Mouse (Mus musculus) liver, embryonic 15.5 days (tissue): Measurements from ENCODE around the gene Asic2. TPM values are rescaled to one million over a fixed set of nuclear protein-coding genes. Genes with fewer than 3 reads are reported as not detected.

ENCODE experiments used
- ATAC-seq: fragments of 200-750 bp; cut with Nextera tagmentation; 2 replicates; pipeline ENCODE4 v1.8.0; 2017; ENCODE audit warnings: moderate number of reproducible peaks, mild to moderate bottlenecking, moderate library complexity; ENCODE audit not compliant: insufficient read depth
- H3K27ac ChIP-seq: fragments of 300-500 bp; sonication (generic); replicated peaks from 2 replicates; pipeline ENCODE4 v1.5.1; 2015; ENCODE audit warnings: mild to moderate bottlenecking, inconsistent platforms
- H3K27me3 ChIP-seq: fragments of 300-500 bp; sonication (generic); 2 replicates; pipeline ENCODE4 v1.6.1; 2015; ENCODE audit warnings: mild to moderate bottlenecking, inconsistent platforms
- H3K36me3 ChIP-seq: fragments of 300-500 bp; sonication (generic); replicated peaks from 2 replicates; pipeline ENCODE4 v1.6.1; 2015; ENCODE audit warnings: moderate library complexity, mild to moderate bottlenecking, inconsistent platforms
- H3K4me1 ChIP-seq: fragments of 300-500 bp; sonication (generic); replicated peaks from 2 replicates; pipeline ENCODE4 v1.6.1; 2015; ENCODE audit warnings: inconsistent platforms
- H3K4me2 ChIP-seq: fragments of 300-500 bp; sonication (generic); 2 replicates; pipeline ENCODE4 v1.6.1; 2015; ENCODE audit warnings: moderate library complexity, mild to moderate bottlenecking, inconsistent platforms
- H3K4me3 ChIP-seq: fragments of 300-500 bp; sonication (generic); replicated peaks from 2 replicates; pipeline ENCODE4 v1.5.1; 2015; ENCODE audit warnings: mild to moderate bottlenecking, inconsistent platforms
- H3K9ac ChIP-seq: fragments of 300-500 bp; sonication (generic); 2 replicates; pipeline ENCODE4 v1.6.1; 2015; ENCODE audit warnings: moderate library complexity, mild to moderate bottlenecking, inconsistent platforms
- H3K9me3 ChIP-seq: fragments of 300-500 bp; sonication (generic); replicated peaks from 2 replicates; pipeline ENCODE4 v1.6.1; 2016; ENCODE audit warnings: inconsistent platforms
- WGBS: fragments of 180-500 bp; shearing (Covaris S2); methylation state at CpG from one replicate; pipeline ENCODE4 v1.1.7; 2015; ENCODE audit warnings: mixed read lengths; ENCODE audit not compliant: insufficient replicate concordance; 5-methylcytosine and 5-hydroxymethylcytosine counted together
- polyA plus RNA-seq: library from polyadenylated mRNA; unstranded; fragments of >200 nt; fragmentation: Nextera tagmentation; extraction: Ambion mirVana; gene quantifications from 2 replicates; pipeline ENCODE4 v1.2.1, GENCODE M21; 2015

Gene Asic2
- polyA plus RNA-seq, 1 experiment from 2014 or later = 0.03 TPM

DNA sequence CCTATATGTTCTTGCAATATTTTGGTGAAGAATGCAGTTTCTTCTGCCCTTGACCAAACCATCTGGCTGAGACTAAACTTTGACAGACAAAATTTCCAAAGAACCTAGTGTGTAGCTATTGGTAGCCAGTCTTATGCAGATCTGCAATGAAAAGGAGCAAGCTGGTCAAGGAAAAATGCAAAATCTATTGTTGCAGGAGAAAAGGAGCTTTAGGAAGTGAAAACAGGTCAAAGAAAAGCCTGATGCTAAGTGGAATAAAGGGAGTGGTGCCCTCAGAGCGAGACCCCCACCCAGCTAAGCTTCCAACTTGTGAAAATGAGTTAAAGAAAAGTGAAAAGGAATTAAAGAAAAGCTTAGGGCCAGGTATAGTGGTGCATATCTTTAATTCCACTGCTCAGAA is 135.9 kb downstream of the Asic2 start:
- Histone ChIP-seq H3K9me3 (no peaks in the 10 kb centered on the region), H3K4me3 (no peak overlapping the region), H3K36me3 (no peaks in the 10 kb centered on the region), H3K4me2 (no peak overlapping the region), H3K9ac (no peak overlapping the region), H3K27me3 (no peaks in the 10 kb centered on the region), H3K27ac (no peak overlapping the region), H3K4me1 (no peaks in the 10 kb centered on the region)
- ATAC-seq = no peak
- 21% methylated on average over 1 of the region's 1 CpGs for WGBS

DNA sequence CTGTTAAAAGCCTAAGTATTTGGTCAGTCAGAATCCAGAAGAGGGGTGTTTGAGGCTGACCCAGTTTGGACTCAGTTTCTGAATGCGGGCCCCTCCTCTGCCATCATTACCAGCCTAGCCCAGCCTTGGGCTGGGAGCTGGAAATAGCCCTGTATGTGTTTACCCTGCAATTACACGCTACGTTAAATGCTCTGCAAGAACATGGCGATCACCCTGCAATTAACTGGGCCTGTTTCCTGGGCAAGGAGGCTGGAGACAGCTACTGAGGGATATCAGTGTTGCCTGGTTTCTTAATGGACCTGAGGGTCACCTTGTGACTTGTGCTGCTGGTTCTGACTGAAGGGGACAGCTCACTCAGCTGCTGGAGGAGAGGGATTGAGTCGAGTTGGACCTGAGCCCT is 151.7 kb downstream of the Asic2 start:
- no peak overlapping the region for H3K27ac ChIP-seq
- no peaks in the 10 kb centered on the region for H3K9me3 ChIP-seq
- H3K4me1 ChIP-seq = no peaks in the 10 kb centered on the region
- H3K27me3 ChIP-seq = no peaks in the 10 kb centered on the region
- no peak for ATAC-seq
- no peak overlapping the region for H3K4me2 ChIP-seq
- no peak overlapping the region for H3K4me3 ChIP-seq
- WGBS = 50% methylated on average over 5 of the region's 5 CpGs
- H3K9ac ChIP-seq = no peak overlapping the region
- no peaks in the 10 kb centered on the region for H3K36me3 ChIP-seq

DNA sequence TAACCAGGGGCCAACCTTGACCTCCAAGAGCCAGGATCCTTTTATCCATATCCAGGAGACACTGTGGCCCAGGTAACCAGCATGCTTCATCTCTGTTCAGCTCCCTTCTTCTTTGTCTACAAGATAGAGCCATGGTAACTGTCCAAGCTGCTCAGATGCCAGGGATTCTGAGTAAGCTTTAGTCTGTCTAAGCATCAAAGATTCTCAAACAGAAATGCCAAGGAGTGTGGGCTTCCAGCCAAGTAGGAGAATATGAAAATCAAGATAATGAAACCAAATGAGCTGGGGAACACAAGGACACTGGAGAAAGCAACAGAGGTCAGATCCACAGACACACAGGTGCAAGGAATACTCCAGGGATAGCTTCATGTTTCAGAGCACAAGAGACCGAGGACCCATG is 153.4 kb downstream of the Asic2 start:
- H3K9ac ChIP-seq = no peak overlapping the region
- H3K27ac ChIP-seq = no peak overlapping the region
- no peak overlapping the region for H3K4me3 ChIP-seq
- ATAC-seq = no peak
- no peaks in the 10 kb centered on the region for H3K27me3 ChIP-seq
- H3K4me2 ChIP-seq = no peak overlapping the region
- WGBS = 65% methylated on average over 1 of the region's 1 CpGs
- no peaks in the 10 kb centered on the region for H3K4me1 ChIP-seq
- H3K9me3 ChIP-seq = no peaks in the 10 kb centered on the region
- H3K36me3 ChIP-seq = no peaks in the 10 kb centered on the region

DNA sequence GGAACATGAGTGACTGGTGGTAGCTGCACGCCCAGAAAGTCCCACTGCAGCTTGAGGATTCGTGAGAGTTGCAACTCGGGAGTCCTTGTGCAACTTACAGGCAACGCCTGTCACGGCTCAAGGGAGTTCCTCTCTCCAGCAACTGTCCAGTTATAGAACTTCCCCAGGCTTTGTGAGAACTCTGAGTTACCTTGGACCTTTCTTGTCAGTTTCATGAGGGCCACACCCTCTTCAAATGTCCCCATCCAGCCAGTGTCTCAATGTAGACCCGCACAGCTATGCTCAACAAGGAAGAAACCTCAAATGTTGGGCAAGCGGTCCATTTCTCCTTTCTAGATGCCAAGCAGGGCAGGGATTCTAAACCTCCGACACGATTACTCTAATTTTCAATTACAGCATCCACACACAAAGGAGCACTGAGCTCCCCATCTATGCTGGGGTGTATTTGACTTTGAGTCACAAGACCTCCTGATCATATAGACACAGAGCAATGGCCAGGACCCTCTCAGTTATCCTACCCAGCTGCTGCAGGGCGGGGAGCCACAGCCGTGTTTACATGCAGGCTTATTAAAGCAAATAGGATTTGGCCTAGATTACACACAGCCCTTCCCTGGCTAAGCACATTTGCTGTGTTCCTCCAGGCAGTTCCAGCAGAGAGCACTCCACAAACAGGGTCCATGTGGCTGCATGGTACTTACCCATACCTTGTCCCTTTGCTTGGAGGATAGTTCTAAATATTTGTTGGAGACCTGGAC is 161.2 kb downstream of the Asic2 start:
- H3K27ac ChIP-seq = no peak overlapping the region
- no peak overlapping the region for H3K4me3 ChIP-seq
- no peak overlapping the region for H3K4me2 ChIP-seq
- 58% methylated on average over 11 of the region's 11 CpGs for WGBS
- ATAC-seq = no peak
- H3K9me3 ChIP-seq = no peaks in the 10 kb centered on the region
- no peaks in the 10 kb centered on the region for H3K36me3 ChIP-seq
- H3K27me3 ChIP-seq = no peaks in the 10 kb centered on the region
- H3K4me1 ChIP-seq = no peaks in the 10 kb centered on the region
- H3K9ac ChIP-seq = no peak overlapping the region

DNA sequence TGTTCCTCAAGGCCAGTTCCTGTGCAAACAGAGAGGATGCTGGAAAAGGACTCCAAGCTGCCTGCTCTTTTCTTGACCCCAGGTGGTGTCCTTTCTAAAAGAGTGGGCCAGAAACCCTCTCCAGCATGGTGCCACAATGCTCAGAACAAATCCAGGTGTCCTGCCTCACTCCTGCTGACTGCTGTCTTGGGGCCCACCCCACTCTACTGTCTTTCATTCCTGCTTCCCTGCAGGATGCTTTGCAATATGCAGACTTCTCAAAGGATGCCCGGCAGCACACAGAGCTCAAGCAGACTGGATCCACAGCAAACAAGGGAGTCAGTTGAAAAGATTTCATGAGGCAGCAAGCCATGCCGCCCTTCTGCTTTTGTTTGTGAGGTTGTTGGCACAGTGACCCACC is 164.7 kb downstream of the Asic2 start:
- Histone ChIP-seq H3K4me2 (no peak overlapping the region), H3K36me3 (no peaks in the 10 kb centered on the region), H3K9ac (no peak overlapping the region), H3K4me1 (no peaks in the 10 kb centered on the region), H3K27ac (no peak overlapping the region), H3K4me3 (no peak overlapping the region), H3K9me3 (no peaks in the 10 kb centered on the region), H3K27me3 (no peaks in the 10 kb centered on the region)
- WGBS = 59% methylated on average over 2 of the region's 2 CpGs
- no peak for ATAC-seq

DNA sequence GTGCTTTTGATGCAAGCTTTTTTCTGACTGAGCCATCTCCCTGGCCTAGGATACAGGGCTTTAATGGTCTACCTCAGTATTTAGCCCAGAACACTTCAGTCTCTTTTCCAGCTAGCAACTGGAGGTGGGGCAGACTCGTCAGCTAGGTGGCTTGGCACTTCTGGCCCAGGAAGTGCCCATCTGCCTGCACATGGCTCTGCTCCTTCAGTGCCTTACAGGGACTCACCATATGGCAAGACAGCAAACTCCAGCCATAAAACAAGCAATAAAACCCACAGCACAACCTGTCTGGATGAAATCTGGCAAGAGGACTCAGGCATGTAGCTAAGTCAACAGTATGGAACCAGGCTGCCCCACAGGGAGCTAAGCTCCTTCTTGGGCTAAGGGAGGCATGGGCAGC is 165.6 kb downstream of the Asic2 start:
- H3K27ac ChIP-seq = no peak overlapping the region
- H3K27me3 ChIP-seq = no peaks in the 10 kb centered on the region
- no peak overlapping the region for H3K9ac ChIP-seq
- no peaks in the 10 kb centered on the region for H3K36me3 ChIP-seq
- no peak overlapping the region for H3K4me3 ChIP-seq
- no peaks in the 10 kb centered on the region for H3K9me3 ChIP-seq
- no peak for ATAC-seq
- 38% methylated on average over 1 of the region's 1 CpGs for WGBS
- H3K4me1 ChIP-seq = no peaks in the 10 kb centered on the region
- no peak overlapping the region for H3K4me2 ChIP-seq

DNA sequence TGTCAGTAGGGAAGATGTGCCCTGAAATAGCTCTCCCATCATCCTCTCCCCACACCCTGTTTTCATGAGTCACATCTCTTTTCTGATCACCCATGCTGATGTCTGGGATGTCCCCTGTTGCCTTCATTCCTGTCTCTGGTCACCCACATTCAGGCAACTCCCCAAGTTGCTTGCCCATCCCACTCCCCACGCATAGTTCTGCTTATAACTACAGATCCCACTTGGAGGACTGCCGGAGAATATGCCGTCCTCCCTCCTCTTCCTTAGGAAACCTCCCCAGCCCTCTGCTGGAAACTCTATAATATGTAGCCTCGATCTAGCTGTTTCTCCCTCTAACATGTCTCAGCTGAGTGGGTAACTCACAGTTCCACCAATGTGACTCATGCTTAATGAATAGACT is 167.4 kb downstream of the Asic2 start:
- no peaks in the 10 kb centered on the region for H3K9me3 ChIP-seq
- ATAC-seq = no peak
- no peaks in the 10 kb centered on the region for H3K27me3 ChIP-seq
- no peak overlapping the region for H3K4me3 ChIP-seq
- H3K4me1 ChIP-seq = no peaks in the 10 kb centered on the region
- no peak overlapping the region for H3K9ac ChIP-seq
- 61% methylated on average over 4 of the region's 4 CpGs for WGBS
- no peak overlapping the region for H3K4me2 ChIP-seq
- H3K27ac ChIP-seq = no peak overlapping the region
- no peaks in the 10 kb centered on the region for H3K36me3 ChIP-seq

DNA sequence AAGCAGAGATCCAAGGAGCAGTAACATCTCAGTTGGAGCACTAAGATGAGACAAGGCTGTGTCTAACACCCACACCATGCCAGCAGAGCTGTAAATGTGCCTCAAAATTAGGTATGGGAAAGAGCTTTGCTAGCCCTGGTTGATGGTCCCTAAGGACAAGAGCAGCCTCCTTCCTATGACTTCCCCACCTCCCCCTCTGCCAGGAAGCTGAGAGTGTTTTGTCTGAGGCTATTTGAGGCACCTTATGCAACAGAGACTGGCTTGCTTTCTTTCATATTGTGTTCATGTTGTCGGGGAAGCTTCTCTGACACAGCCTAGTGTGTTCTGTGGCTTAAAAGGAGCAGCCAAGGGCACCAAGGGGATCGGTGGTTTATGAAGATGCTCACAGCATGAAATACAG is 174.7 kb downstream of the Asic2 start:
- no peak overlapping the region for H3K27ac ChIP-seq
- WGBS = 51% methylated on average over 2 of the region's 2 CpGs
- no peaks in the 10 kb centered on the region for H3K36me3 ChIP-seq
- H3K27me3 ChIP-seq = no peaks in the 10 kb centered on the region
- ATAC-seq = no peak
- no peaks in the 10 kb centered on the region for H3K9me3 ChIP-seq
- H3K4me3 ChIP-seq = no peak overlapping the region
- H3K4me2 ChIP-seq = no peak overlapping the region
- H3K4me1 ChIP-seq = no peaks in the 10 kb centered on the region
- H3K9ac ChIP-seq = no peak overlapping the region

DNA sequence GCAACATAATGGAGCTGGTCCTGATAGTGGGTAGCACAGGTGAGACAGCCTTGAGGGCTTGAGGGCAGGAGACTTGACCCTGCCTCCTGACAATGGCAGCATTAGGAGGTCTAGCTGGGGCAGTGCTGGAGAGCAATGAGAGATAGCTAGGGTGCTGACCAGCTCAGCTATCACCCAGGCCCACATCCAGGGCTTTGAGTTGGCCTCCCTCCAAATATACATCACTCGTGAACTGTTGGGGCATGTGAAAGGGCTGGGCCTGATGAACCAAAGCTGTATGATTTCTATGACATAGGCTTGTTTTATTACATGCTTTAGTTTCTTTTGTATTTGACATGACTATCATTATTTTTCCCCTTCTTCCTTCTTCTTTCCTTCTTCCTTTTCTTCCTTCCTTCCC is 176.7 kb downstream of the Asic2 start:
- Histone ChIP-seq H3K4me3 (no peak overlapping the region), H3K9ac (no peak overlapping the region), H3K27me3 (no peaks in the 10 kb centered on the region), H3K9me3 (no peaks in the 10 kb centered on the region), H3K4me2 (no peak overlapping the region), H3K4me1 (no peaks in the 10 kb centered on the region), H3K36me3 (no peaks in the 10 kb centered on the region), H3K27ac (no peak overlapping the region)
- 36% methylated on average over 1 of the region's 1 CpGs for WGBS
- no peak for ATAC-seq

DNA sequence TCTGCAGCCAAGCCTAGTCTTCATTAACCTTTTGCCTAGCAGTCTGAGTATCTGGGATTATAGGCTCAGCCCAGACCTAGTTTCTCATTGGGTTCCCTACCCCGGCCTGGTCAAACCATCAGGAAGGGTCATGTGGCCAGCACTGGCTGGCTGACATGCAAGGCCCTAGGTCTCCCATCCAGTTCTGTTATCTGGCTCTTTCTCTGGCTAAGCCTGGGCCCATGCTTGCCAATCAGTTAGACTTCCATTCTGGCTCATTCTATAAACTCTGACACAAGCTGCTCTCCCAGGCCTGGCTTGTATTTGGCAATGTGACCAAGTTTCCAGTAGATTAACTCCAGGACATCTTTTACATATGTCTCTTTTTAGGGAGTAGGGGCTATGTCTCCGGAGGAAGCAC is 187.7 kb downstream of the Asic2 start:
- Histone ChIP-seq H3K36me3 (no peaks in the 10 kb centered on the region), H3K4me3 (no peak overlapping the region), H3K4me1 (no peaks in the 10 kb centered on the region), H3K4me2 (no peak overlapping the region), H3K27me3 (no peaks in the 10 kb centered on the region), H3K27ac (no peak overlapping the region), H3K9ac (no peak overlapping the region), H3K9me3 (no peaks in the 10 kb centered on the region)
- WGBS = 64% methylated on average over 2 of the region's 2 CpGs
- ATAC-seq = no peak

DNA sequence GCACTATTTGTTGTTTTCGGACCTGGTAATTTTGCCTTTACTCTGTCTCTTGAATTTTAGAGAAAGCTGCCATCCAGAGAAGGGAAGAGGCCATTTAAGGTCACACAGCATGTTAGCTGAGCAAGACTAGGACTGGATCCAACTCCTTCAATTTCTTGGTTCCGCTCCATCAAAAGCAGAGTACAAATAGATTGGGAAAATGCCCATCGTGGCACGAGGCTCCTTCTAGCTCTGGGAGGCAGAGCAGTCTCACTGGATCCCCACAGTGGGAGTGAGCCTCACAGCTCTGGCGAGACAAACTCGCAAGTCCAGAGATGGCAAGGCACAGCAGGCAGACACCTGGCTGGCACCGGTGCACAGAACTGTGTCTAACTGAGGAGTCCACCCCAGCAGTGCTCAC is 188.4 kb downstream of the Asic2 start:
- no peak for ATAC-seq
- Histone ChIP-seq H3K36me3 (no peaks in the 10 kb centered on the region), H3K4me2 (no peak overlapping the region)

DNA sequence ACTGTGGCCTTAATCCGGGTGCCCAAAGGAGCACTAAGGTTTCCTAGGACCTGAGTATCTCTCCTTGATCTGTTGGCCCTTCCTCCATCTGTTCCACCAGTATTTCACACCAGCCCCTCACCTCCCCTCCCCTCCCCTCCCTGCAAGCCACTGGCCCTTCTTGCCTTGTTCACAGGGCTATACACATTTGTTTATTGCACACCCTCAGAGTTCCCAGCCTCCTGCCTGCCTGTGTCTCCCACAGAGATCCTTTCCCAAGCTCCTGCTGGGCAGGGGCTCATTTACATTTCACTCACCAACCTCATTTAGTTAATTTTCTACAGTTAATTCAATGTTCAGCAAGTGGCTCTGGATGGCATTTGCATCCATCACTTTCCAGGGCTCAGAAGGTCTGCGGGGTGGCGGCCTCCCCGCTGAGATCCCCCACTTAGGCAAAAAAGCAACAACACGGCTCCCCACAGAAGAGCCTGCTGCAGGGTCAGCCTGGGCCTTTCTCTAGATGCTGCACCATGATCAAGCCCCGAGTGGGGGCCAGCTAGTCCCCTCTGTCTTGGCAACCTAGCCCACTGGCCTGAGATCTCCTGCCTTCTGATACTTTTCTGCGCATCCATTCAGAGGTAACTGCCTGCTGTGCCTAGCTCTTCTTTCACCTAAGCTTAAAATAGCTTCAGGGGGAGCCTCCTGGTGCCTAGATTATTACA is 196.9 kb downstream of the Asic2 start:
- H3K4me3 ChIP-seq = no peak overlapping the region
- no peaks in the 10 kb centered on the region for H3K36me3 ChIP-seq
- H3K4me1 ChIP-seq = no peaks in the 10 kb centered on the region
- no peak for ATAC-seq
- no peaks in the 10 kb centered on the region for H3K9me3 ChIP-seq
- 24% methylated on average over 7 of the region's 7 CpGs for WGBS
- H3K4me2 ChIP-seq = no peak overlapping the region
- H3K27me3 ChIP-seq = no peaks in the 10 kb centered on the region
- no peak overlapping the region for H3K27ac ChIP-seq
- no peak overlapping the region for H3K9ac ChIP-seq

More for the DNA sequence above, 188.4 kb downstream of the Asic2 start:
- Histone ChIP-seq H3K27ac (no peak overlapping the region), H3K9me3 (no peaks in the 10 kb centered on the region), H3K4me3 (no peak overlapping the region), H3K27me3 (no peaks in the 10 kb centered on the region), H3K4me1 (no peaks in the 10 kb centered on the region), H3K9ac (no peak overlapping the region)
- WGBS = 73% methylated on average over 7 of the region's 7 CpGs
